Mouse (Mus musculus) intestine, embryonic 15.5 days (tissue): ENCODE results near the gene Gm10490. TPM values are rescaled to one million over a fixed set of nuclear protein-coding genes. Genes with fewer than 3 reads are reported as not detected.
A peak's percentile ranks its signal among the peaks of the same experiment; 100 is the strongest.
"Not testable (repeated sequence)": the region's sequence is repeated elsewhere in the genome, so short reads cannot be mapped to it uniquely, and the experiment has no call there.

Source experiments
- ATAC-seq: fragments of 200-750 bp; cut with Nextera tagmentation; 2 replicates; pipeline ENCODE4 v1.8.0; 2017; ENCODE audit warnings: moderate TSS enrichment, moderate library complexity
- H3K27ac ChIP-seq: fragments of 300-500 bp; sonication (generic); 2 replicates; pipeline ENCODE4 v1.5.1; 2015; ENCODE audit warnings: mild to moderate bottlenecking, inconsistent platforms
- H3K27me3 ChIP-seq: fragments of 300-500 bp; sonication (generic); replicated peaks from 2 replicates; pipeline ENCODE4 v1.6.1; 2015; ENCODE audit warnings: inconsistent platforms
- H3K36me3 ChIP-seq: fragments of 300-500 bp; sonication (generic); 2 replicates; pipeline ENCODE4 v1.6.1; 2015; ENCODE audit warnings: inconsistent platforms
- H3K4me1 ChIP-seq: fragments of 300-500 bp; sonication (generic); replicated peaks from 2 replicates; pipeline ENCODE4 v1.6.1; 2015; ENCODE audit warnings: inconsistent platforms
- H3K4me2 ChIP-seq: fragments of 300-500 bp; sonication (generic); replicated peaks from 2 replicates; pipeline ENCODE4 v1.6.1; 2015; ENCODE audit warnings: mild to moderate bottlenecking, inconsistent platforms
- H3K4me3 ChIP-seq: fragments of 300-500 bp; sonication (generic); replicated peaks from 2 replicates; pipeline ENCODE4 v1.5.1; 2015; ENCODE audit warnings: inconsistent platforms
- H3K9ac ChIP-seq: fragments of 300-500 bp; sonication (generic); 2 replicates; pipeline ENCODE4 v1.6.1; 2015; ENCODE audit warnings: inconsistent platforms
- H3K9me3 ChIP-seq: fragments of 300-500 bp; sonication (generic); 2 replicates; pipeline ENCODE4 v1.6.1; 2016; ENCODE audit warnings: inconsistent platforms
- WGBS: fragments of 180-500 bp; shearing (Covaris S2); methylation state at CpG from one replicate; pipeline ENCODE4 v1.1.7; 2015; 5-methylcytosine and 5-hydroxymethylcytosine counted together
- polyA plus RNA-seq: library from polyadenylated mRNA; unstranded; fragments of >200 nt; fragmentation: Nextera tagmentation; extraction: Ambion mirVana; gene quantifications from 2 replicates; pipeline ENCODE4 v1.2.1, GENCODE M21; 2015

Gene Gm10490
- polyA plus RNA-seq, result not detected in 2 replicates

- not testable (repeated sequence) for ATAC-seq, H3K36me3 ChIP-seq, H3K4me2 ChIP-seq, H3K4me3 ChIP-seq, H3K27me3 ChIP-seq, H3K4me1 ChIP-seq, H3K27ac ChIP-seq, H3K9me3 ChIP-seq, H3K9ac ChIP-seq
- WGBS, result 85% methylated on average over 4 of the region's 4 CpGs
Measured at GRCm38 (mm10) chrX:7909242-7909641, at the start of gene Gm10490. Gene Gm10490, plus strand, starts transcription at chrX:7909542.

- WGBS, result 87% methylated on average over 1 of the region's 1 CpGs
- Histone ChIP-seq H3K27me3 (no peaks in the 10 kb centered on the region), H3K4me2 (no peak overlapping the region), H3K27ac (no peak overlapping the region), H3K4me1 (no peaks in the 10 kb centered on the region), H3K36me3 (no peaks in the 10 kb centered on the region), H3K4me3 (no peak overlapping the region), H3K9me3 (no peaks in the 10 kb centered on the region), H3K9ac (no peak overlapping the region)
- ATAC-seq, result no peak
Measured at GRCm38 (mm10) chrX:7863181-7863580, 46.2 kb upstream of the Gm10490 start.

GRCm38 (mm10) chrX:7864551-7864950, 44.8 kb upstream of the Gm10490 start:
- WGBS, result 71% methylated on average over 3 of the region's 3 CpGs
- no peak overlapping the region for H3K4me3 ChIP-seq
- no peaks in the 10 kb centered on the region for H3K27me3 ChIP-seq
- no peaks in the 10 kb centered on the region for H3K4me1 ChIP-seq
- no peaks in the 10 kb centered on the region for H3K36me3 ChIP-seq
- ATAC-seq, result no peak
- no peak overlapping the region for H3K27ac ChIP-seq
- H3K9ac ChIP-seq, result no peak overlapping the region
- no peaks in the 10 kb centered on the region for H3K9me3 ChIP-seq
- H3K4me2 ChIP-seq, result no peak overlapping the region

GRCm38 (mm10) chrX:7865343-7865742, 44.0 kb upstream of the Gm10490 start:
- Histone ChIP-seq H3K4me1 (no peaks in the 10 kb centered on the region), H3K27ac (no peak overlapping the region), H3K27me3 (no peaks in the 10 kb centered on the region), H3K9me3 (no peaks in the 10 kb centered on the region), H3K9ac (no peak overlapping the region), H3K4me3 (no peak overlapping the region), H3K4me2 (no peak overlapping the region), H3K36me3 (no peaks in the 10 kb centered on the region)
- ATAC-seq, result no peak
- 58% methylated on average over 2 of the region's 2 CpGs for WGBS

- no peak overlapping the region for H3K4me2 ChIP-seq
- H3K9me3 ChIP-seq, result no peaks in the 10 kb centered on the region
- no peaks in the 10 kb centered on the region for H3K36me3 ChIP-seq
- no peak overlapping the region for H3K27ac ChIP-seq
- no peaks in the 10 kb centered on the region for H3K27me3 ChIP-seq
- no peak for ATAC-seq
- 66% methylated on average over 2 of the region's 2 CpGs for WGBS
- no peak overlapping the region for H3K9ac ChIP-seq
- no peak overlapping the region for H3K4me3 ChIP-seq
- H3K4me1 ChIP-seq, result no peaks in the 10 kb centered on the region
Measured at GRCm38 (mm10) chrX:7865786-7866185, 43.6 kb upstream of the Gm10490 start.

- H3K4me1 ChIP-seq, result no peaks in the 10 kb centered on the region
- no peak for ATAC-seq
- no peaks in the 10 kb centered on the region for H3K9me3 ChIP-seq
- H3K4me2 ChIP-seq, result no peak overlapping the region
- H3K36me3 ChIP-seq, result no peaks in the 10 kb centered on the region
- no peaks in the 10 kb centered on the region for H3K27me3 ChIP-seq
- H3K4me3 ChIP-seq, result no peak overlapping the region
- H3K9ac ChIP-seq, result no peak overlapping the region
- no peak overlapping the region for H3K27ac ChIP-seq
- WGBS, result 87% methylated on average over 1 of the region's 1 CpGs
Measured at GRCm38 (mm10) chrX:7867141-7867540, 42.2 kb upstream of the Gm10490 start.

GRCm38 (mm10) chrX:7868506-7868905, 40.8 kb upstream of the Gm10490 start:
- no peak for ATAC-seq
- Histone ChIP-seq H3K36me3 (0 out of 2 replicates have a peak, but pooled peaks cover 2% of the 10 kb centered on the region), H3K9ac (no peak overlapping the region), H3K9me3 (no peaks in the 10 kb centered on the region), H3K27ac (no peak overlapping the region), H3K4me3 (no peak overlapping the region), H3K4me1 (no peaks in the 10 kb centered on the region), H3K27me3 (no peaks in the 10 kb centered on the region), H3K4me2 (no peak overlapping the region)
- 56% methylated on average over 2 of the region's 2 CpGs for WGBS

- Histone ChIP-seq H3K27ac (no peak overlapping the region), H3K9ac (no peak overlapping the region)
Measured at GRCm38 (mm10) chrX:7869826-7870225, 39.5 kb upstream of the Gm10490 start.

GRCm38 (mm10) chrX:7878007-7878419, 31.3 kb upstream of the Gm10490 start, which contains the start of gene Pim2:
Gene Pim2, plus strand, starts transcription at chrX:7878262.
- WGBS, result 8% methylated on average over 36 of the region's 38 CpGs
- ATAC-seq, result peak; percentile 95

More at GRCm38 (mm10) chrX:7869826-7870225, 39.5 kb upstream of the Gm10490 start:
- Histone ChIP-seq H3K36me3 (0 out of 2 replicates have a peak, but pooled peaks cover 2% of the 10 kb centered on the region), H3K4me2 (no peak overlapping the region), H3K4me1 (no peaks in the 10 kb centered on the region), H3K9me3 (no peaks in the 10 kb centered on the region), H3K4me3 (no peak overlapping the region), H3K27me3 (no peaks in the 10 kb centered on the region)
- ATAC-seq, result no peak
- 34% methylated on average over 3 of the region's 3 CpGs for WGBS

GRCm38 (mm10) chrX:7878495-7878894, 30.8 kb upstream of the Gm10490 start:
- H3K9ac ChIP-seq, result peak overlapping the region; percentile 54
- no peak overlapping the region for H3K27ac ChIP-seq
- H3K27me3 ChIP-seq, result no peaks in the 10 kb centered on the region
- H3K36me3 ChIP-seq, result no peaks in the 10 kb centered on the region
- peak overlapping the region; percentile 45 for H3K4me3 ChIP-seq
- WGBS, result 16% methylated on average over 21 of the region's 21 CpGs
- peak overlapping the region; percentile 85 for H3K4me2 ChIP-seq
- ATAC-seq, result peak; percentile 42
- H3K4me1 ChIP-seq, result no peaks in the 10 kb centered on the region
- no peaks in the 10 kb centered on the region for H3K9me3 ChIP-seq

More at GRCm38 (mm10) chrX:7878007-7878419, 31.3 kb upstream of the Gm10490 start, which contains the start of gene Pim2:
- Histone ChIP-seq H3K4me3 (peak within 1 kb of the TSS; percentile 45), H3K4me2 (peak within 1 kb of the TSS; percentile 85), H3K9me3 (no peaks in the 10 kb centered on the region), H3K4me1 (no peaks in the 10 kb centered on the region), H3K9ac (peak within 1 kb of the TSS; percentile 54), H3K36me3 (no peaks in the 10 kb centered on the region), H3K27me3 (no peaks in the 10 kb centered on the region), H3K27ac (no peak within 1 kb of the TSS)

- no peaks in the 10 kb centered on the region for H3K36me3 ChIP-seq
Measured at GRCm38 (mm10) chrX:7879819-7880218, 29.5 kb upstream of the Gm10490 start.

GRCm38 (mm10) chrX:7883841-7884567, 25.3 kb upstream of the Gm10490 start, which contains the start of gene Slc35a2:
Gene Slc35a2, plus strand, starts transcription at chrX:7884028.
- Histone ChIP-seq H3K27me3 (no peaks in the 10 kb centered on the region), H3K27ac (peak within 1 kb of the TSS; percentile 80), H3K4me1 (no peaks in the 10 kb centered on the region), H3K9ac (0 out of 2 replicates have a peak within 1 kb of the TSS, but pooled peaks have one; percentile 32), H3K9me3 (no peaks in the 10 kb centered on the region), H3K4me2 (peak within 1 kb of the TSS; percentile 55), H3K4me3 (peak within 1 kb of the TSS; percentile 56), H3K36me3 (no peaks in the 10 kb centered on the region)
- WGBS, result 19% methylated on average over 49 of the region's 49 CpGs
- peak; percentile 96 for ATAC-seq

More at GRCm38 (mm10) chrX:7879819-7880218, 29.5 kb upstream of the Gm10490 start:
- Histone ChIP-seq H3K9me3 (no peaks in the 10 kb centered on the region), H3K9ac (no peak overlapping the region), H3K4me3 (no peak overlapping the region), H3K27ac (no peak overlapping the region), H3K27me3 (no peaks in the 10 kb centered on the region), H3K4me1 (no peaks in the 10 kb centered on the region), H3K4me2 (peak overlapping the region; percentile 41)
- 0 out of 2 replicates have a peak, but pooled peaks have one; percentile 24 for ATAC-seq
- WGBS, result 20% methylated on average over 11 of the region's 11 CpGs
